Mouse (Mus musculus): ENCODE data around the gene Slc5a5.
"Not testable (repeated sequence)": the region's sequence is repeated elsewhere in the genome, so short reads cannot be mapped to it uniquely, and the experiment has no call there.

The Slc5a5 gene

DNA sequence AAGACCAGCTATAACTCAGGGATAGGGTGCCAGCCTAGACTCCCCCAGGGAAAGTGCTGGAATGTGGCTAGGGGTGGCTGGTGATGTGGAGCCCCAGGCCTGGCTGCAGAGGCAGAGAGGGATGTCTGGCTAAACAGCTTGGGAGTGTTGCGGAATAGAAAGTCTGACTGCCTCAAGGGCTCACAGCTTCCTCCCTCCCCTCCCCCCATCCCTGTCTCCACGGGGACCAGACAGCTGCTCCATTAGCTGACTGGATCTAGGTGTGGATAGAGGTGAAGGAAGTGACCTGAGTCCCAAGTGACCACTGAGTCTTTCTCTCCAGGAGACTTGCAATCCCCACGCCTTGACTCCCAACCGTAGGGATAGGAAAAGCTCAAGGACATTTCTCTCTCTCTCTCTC is 10.6 kb upstream of the Slc5a5 start:
- DNase-seq (ENCODE audit: low read depth, low spot score), result no peak

GRCm38 (mm10) chr8:70902211-70902610 is 9.7 kb upstream of the Slc5a5 start:
- DNase-seq (ENCODE audit: low read depth, low spot score), result no peak

GRCm38 (mm10) chr8:70900872-70901387 is 8.4 kb upstream of the Slc5a5 start:
- no peak for DNase-seq (ENCODE audit: low read depth, low spot score)

GRCm38 (mm10) chr8:70899226-70899625 is 6.7 kb upstream of the Slc5a5 start:
- no peak for DNase-seq (ENCODE audit: low read depth, low spot score)

DNA sequence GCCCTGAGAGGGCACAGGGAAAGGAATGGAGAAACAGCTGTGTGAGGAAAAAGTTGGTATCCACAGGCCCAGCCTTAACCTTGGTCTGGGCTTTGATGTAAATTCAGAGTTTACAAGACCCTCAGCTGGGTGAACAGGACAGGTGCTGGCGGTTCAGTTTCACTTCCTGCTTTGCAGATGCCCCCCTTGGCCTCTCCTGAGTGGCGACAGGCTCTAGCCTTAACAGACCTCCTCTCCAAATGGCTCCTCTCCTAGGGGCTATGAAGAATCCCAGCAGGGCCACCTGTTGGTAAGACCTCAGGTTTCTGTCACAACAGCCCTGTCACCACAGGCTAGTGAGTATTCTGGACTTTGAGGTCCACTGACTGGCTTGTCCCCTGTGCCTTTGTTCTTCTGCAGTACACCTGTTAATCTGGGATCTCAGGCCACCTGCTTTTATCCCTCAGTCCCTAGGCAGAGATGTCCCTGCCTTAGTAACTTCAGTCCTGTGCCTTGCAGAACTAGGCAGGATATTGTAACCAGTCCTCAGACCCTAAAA is 6.2 kb upstream of the Slc5a5 start:
- no peak for DNase-seq (ENCODE audit: low read depth, low spot score)

DNA sequence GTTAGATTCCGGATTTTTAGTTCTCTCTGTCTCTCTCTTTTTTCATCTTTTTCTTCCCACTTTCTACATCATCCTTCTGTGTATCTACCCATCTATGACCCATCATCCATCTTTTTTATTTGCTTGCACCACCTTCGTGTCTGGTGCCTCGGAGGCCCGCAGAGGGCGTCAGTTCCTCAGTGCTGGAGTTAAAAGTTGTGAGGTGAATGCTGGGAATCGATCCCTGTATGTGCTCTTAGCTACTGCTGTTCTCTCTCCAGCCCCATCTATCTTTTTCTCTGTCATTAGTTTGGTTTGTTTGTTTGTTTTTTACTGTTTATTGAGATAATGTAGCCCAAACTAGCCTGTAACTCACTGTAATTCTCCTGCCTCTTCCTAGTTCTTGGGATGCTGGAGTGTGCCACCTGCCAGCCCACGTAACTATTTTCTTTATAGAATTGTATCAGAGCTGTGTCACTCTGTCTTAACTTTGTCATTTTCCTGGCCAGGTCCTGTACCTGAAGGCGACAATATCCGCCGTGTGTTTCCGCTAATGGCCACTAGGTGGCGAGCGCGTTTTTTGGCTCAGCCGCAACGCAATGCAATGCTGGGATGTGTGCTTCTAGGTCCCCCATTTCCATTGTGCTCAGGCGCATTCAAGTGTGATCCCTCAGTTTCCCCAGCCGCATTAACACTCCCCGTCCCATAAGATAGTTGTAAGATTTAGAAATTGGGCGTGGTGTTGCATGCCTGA is 5.3 kb upstream of the Slc5a5 start:
- DNase-seq (ENCODE audit: low read depth, low spot score), result peak; percentile 39

DNA sequence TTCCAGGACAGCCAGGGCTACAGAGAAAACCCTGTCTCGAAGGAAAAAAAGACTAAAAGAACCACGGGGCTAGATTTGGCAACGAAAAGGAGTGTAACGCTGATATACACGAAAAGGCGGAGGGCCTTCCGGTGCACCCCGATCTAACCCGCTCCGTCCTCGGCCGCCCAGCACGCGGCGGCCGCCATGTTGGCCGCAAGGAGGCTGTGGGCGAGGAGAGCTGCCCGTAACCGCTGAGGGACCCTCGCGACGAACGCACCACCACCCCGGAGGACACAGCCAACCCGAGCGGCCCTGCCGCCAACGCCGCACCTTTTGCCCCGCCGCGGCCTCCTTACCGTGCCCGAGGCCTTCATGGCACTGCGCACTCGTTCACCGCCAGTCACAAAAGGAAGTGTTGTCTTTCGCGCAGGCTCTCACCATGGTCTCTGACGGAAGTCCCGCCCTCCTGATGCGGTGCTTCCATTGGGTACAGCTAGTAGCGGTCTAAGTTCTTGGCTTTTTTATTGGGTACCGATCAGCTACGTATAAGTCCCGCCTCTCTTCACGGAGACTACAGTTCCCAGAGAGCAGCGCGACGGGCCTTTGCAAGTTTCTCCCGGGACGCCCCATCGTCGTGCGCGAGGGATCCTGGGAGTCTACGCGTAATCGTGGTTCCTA is 4.6 kb upstream of the Slc5a5 start, which contains the start of gene Rpl18a:
TSS of gene Rpl18a (minus strand) at position 392 of the 660 bp plus-strand sequence.
- peak; percentile 100 for DNase-seq (ENCODE audit: low read depth, low spot score)

DNA sequence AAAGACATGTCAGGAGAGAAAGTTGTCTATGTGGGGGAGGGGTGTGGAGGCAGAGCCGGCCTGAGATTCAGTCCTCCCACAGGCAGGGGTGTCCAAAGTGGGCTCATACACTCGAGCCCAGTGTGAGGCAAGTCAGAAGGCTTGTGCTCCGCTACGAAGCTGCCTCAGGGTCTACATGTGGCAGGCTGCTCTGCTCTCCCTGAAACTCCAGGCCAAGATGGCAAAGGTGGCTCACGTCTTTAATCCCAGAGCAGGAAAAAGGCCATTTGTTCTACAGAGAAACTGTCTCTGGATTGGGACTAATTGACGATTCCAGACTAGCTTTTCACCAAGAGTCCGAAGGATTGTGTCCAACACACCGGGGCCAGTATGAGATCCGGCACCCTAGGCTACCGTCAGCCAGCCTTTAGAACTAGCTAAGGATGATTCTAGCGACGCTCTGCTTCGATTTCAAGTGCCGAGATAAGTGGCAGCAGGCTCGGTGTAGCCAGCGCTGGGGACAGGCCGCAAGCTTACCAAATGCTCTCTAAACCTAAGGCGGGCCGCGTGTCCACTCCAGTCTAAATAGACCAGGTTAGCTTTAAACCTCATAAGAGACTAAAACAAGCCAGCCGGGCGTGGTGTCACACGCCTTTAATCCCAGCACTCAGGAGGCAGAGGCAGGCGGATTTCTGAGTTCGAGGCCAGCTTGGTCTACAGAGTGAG is 3.9 kb upstream of the Slc5a5 start:
- DNase-seq (ENCODE audit: low read depth, low spot score), result no peak

DNA sequence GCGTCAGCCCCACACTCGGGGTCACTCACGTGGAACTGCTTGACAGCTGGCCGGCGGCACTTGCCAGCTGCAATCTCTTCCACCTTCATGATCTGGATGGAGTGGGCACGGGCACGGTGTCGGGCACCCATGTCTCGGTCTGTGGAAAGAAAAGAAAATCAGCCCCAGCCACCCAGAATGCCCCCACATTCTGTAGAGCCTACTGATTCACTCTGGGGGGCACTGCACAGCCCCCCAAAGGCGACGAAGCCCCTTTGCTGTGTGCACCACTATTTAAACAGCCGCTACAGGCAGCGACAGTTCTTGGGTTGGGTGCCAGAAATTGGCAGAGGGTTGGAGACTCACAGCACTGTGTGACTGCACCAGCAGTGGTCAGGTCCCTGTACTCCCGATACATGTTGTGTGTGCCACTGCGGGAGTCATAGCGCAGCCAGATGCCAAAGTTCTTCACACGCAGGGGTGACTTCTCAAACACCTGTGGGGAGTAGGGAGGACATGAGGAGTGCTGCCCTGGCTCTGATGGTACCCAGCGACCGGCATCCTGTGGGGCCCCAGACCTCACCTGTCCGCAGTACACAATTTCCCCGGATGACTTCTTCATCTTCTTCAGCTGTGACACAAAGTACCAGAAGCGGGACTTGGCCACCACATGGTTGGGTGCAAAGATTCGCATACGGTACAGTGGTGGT is 3.2 kb upstream of the Slc5a5 start:
- not testable (repeated sequence) for DNase-seq (ENCODE audit: low read depth, low spot score)

DNA sequence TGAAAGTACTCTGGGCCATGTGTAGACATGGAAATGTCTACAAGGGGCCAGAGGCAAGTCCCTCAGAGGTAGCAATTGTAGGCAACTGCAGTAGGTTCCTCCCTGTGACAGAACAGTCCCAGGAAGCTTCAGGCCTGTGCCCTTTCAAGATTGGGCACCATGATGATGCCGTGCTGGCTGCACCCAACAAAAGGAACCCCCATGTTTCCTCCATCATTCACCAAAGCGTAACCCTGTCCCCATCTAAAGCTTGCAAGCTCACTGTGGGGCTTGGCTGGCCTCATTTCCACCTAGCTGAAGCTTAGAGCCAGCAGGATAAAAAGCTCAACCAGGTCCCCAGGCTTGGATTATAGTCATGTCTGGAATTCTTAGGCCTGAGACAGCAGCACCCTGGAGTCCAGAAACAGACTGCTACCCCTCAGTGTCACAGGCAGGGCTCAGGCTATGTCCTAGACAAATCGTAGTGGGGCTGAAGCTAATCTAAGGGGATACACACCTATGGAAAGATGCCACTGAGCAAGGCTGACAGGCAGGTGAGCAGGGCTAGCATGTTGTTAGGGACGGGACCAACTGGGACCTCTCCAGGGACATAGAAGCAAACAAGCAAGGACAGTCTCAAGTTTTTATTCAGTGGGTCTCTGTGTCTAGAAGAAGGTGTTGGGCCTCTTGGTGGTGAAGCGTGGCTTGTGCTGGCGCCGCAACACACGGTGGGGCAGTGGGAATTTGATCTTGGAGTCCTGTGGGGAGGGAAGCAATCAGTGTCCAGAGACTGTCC is 2.4 kb upstream of the Slc5a5 start:
- no peak for DNase-seq (ENCODE audit: low read depth, low spot score)

DNA sequence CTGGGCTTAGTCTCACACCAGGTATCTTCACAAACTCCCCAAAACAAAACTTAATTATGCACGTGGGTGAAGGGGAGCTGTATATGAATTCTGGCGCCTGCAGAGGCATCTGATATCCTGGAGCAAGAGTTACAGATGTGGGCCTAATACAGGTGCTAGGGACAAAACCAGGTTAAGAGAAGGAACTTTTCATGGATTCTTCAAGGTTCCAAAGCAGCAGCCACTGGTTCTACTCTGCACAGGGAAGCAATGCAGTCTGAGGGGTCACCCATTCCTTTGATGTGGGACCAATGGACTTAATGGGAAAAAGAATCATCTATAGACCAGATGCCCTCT is 1.8 kb upstream of the Slc5a5 start:
- DNase-seq (ENCODE audit: low read depth, low spot score), result no peak

DNA sequence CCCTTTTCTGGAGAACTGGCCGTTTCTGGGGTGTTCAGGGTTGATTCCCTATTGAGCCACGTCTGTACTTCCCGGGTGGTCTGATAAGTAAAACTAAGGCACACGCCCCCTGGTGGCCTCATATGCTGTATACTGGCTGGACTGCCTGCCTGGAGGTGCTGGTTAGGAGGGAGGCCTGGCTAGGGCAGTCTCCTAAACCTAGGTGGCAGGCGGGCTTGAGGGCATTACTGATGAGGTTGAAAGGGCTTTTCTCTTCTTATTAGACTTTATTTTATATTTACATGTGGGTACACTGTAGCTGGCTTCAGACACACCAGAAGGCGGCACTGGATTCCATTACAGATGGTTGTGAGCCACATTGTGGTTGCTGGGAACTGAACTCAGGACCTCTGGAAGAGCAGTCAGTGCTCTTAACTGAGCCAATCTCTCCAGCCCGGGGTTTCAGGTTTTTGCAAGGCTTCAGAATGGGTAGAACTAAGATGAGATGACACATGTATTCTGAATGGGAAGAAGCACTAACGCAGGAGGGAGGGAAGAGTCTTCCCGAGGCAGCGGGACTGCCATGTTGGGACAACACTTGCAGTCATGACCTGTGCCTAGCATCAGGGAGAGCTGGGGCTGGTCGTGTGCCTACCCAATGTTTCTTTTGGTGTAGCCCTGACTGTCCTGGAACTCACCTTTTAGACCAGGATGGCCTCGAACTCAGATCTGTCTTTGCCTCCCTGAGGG is 1.3 kb upstream of the Slc5a5 start:
- no peak for DNase-seq (ENCODE audit: low read depth, low spot score)

DNA sequence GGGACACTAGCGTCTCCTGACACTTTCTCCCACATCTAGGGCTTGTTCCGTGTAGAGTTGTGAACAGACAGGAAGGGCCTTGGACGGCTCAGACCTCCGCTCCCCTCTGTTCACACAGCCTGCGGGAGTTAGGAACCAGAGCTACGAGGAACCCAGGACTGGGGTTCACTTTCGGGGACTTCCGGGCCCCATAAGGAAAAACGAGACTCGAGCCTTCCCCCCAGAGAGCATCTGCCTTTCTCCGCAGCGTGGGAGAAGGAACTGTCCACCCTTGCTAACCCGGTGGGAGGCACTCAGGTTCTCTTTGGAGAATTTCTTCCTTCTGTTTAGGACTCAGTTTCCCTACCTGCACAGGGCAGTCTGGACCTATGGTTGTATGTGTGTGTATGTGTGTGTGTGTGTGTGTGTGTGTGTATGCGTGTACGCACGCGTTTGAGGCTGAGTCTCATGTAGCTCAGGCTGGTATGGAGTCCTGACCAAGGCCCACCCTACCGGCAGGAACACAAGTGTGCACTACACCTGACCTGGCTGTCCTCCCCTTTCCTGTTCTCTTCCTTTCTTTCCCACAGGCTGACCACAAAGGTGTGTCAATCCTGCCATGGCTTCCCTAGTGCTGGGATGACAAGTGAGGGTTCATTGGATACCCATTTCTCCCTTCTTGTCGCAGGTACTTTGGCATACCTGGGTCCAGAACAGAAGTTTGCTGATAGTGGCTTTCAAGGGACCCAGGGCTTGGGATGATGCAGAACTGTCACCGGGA is 519 bp upstream of the Slc5a5 start:
- DNase-seq (ENCODE audit: low read depth, low spot score), result no peak

GRCm38 (mm10) chr8:70891356-70891755 is 1.2 kb downstream of the Slc5a5 start:
- DNase-seq (ENCODE audit: low read depth, low spot score), result no peak

- no peak for DNase-seq (ENCODE audit: low read depth, low spot score)
Observed at GRCm38 (mm10) chr8:70890656-70891055, 1.9 kb downstream of the Slc5a5 start.

DNA sequence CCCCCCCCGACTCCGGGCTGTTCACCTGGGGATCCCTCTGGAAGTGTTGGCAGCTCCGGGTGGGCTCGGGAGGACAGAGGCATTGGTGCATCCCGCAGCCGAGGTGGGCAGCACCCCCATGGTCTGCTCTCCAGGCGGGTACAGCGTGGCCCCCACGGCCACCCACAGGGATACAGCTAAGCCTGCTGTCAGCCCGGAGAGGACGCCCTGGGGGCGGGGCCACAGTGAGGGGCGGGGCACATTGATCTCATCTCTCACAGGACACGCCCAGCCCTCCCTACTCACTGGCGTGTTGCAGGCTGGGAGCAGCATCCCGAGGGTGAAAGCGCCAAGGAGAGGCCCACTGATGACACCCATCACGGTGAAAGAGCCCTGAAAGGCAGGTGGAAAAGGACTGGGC is 4.9 kb downstream of the Slc5a5 start:
- DNase-seq (ENCODE audit: low read depth, low spot score), result no peak

DNA sequence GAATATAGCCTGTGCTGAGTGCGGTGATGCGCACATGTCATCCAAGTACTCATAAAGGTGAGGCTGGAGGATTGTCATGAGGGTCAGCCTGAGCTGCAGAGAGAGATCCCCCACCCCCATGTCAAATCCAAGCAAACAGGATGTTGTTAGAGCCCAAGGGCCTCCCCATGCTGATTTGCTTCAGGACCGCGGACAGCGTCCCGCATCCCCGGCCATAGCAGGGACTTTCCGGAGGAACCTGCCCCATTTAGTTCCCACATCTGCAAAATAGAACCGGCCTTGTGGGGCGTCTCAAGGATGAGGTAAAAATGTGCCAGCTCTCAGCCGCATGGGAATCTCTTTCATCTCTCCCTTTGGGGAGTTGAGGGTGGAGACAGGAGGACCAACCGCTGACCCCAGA is 6.9 kb downstream of the Slc5a5 start:
- no peak for DNase-seq (ENCODE audit: low read depth, low spot score)

DNA sequence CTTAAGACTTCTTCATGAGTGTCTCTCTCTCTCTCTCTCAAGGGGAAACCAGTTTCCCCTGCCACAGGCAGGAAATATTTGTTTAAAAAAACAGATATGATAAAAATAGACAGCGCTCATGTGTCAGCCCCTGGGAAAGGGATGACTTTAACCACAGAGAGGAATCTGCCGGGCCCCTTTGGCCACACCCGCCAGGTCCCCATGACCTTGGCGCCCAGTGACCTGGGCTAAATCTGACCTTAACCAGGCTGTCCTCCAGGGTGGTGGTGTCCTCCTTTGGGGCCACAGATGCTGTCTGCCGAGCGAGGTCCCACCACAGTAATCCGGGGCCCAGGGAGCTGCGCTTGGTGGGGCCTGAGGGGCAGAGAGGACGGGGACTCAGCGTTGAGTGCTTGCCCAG is 7.9 kb downstream of the Slc5a5 start:
- DNase-seq (ENCODE audit: low read depth, low spot score), result no peak

DNA sequence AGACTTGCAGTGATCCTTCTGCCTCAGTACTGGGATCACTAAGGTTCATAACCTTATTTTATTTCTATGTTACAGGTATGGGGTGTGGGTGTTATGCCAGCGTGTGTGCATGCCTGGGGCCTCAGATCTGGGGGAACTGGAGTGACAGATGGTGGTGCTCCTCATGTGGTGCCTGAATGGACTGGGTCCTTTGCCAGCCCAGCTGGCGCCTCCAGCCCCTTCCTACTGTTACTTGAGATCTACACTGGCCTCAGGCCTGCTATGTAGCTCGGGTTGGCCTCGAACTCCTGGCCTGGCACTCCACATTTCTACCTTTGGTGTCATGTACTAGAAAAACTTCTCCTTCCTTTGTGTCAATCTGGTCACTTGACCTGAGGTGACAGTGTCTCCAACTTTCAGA is 8.4 kb downstream of the Slc5a5 start:
- DNase-seq (ENCODE audit: low read depth, low spot score), result no peak

GRCm38 (mm10) chr8:70880546-70880945 is 12.0 kb downstream of the Slc5a5 start:
- DNase-seq (ENCODE audit: low read depth, low spot score), result no peak

Data from telencephalon, adult 2 months (tissue).